Mouse (Mus musculus): Measurements from ENCODE around the gene Serpinh1. TPM values are rescaled to one million over a fixed set of nuclear protein-coding genes. Genes with fewer than 3 reads are reported as not detected.
"Not testable (repeated sequence)": the region's sequence is repeated elsewhere in the genome, so short reads cannot be mapped to it uniquely, and the experiment has no call there.

Gene Serpinh1
- polyA plus RNA-seq, 1 experiment = 97.4 TPM

- 83% methylated on average over 8 of the region's 8 CpGs for WGBS
- no peak for DNase-seq (ENCODE audit: low read depth, low spot score)
Observed at GRCm38 (mm10) chr7:99378870-99379269, 25.8 kb upstream of the Serpinh1 start.

DNA sequence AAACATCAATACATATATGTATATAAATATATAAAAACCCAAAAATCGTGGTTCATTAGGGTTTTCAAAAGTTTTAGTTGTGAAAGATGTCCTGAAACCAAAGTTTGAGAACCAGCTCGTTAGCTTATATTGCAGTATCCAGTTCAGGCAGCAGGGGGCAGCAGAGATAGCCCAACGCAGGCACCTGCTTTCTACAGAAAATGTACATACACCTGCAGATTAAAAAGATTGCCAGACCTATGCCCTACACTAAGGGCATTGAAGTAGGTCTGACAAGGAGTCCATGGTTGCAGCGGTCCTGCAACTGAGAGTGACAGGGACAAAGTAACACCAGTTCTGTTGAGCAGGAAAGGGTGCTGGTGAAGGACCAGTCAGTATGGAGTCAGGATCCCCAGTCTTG, 22.4 kb upstream of the Serpinh1 start:
- 4% methylated on average over 4 of the region's 4 CpGs for WGBS

GRCm38 (mm10) chr7:99374325-99374724, 21.3 kb upstream of the Serpinh1 start:
- WGBS = 54% methylated on average over 3 of the region's 3 CpGs

More for the DNA sequence above, 22.4 kb upstream of the Serpinh1 start:
- peak; percentile 37 for DNase-seq (ENCODE audit: low read depth, low spot score)

DNA sequence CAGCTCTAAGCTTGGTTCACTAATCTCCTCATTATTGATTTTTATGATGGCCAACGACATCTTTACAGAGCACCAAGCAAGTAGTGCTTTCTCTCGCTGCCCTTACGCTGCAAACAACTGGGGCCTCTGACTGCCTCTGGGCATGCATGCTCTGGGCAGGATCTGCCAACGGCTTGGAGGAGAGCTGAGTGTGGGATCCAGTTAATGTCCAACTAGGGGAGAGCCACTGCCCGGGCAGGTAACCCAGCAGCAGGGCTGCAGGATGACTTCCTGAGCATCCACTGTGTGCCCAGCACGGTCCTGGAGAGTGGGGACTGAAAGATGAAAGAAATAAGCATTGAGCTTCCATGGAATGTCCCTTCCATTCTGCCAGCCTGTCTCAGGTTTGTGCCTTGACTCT, 13.7 kb upstream of the Serpinh1 start:
- 42% methylated on average over 6 of the region's 6 CpGs for WGBS
- DNase-seq (ENCODE audit: low read depth, low spot score) = no peak

More at GRCm38 (mm10) chr7:99374325-99374724, 21.3 kb upstream of the Serpinh1 start:
- not testable (repeated sequence) for DNase-seq (ENCODE audit: low read depth, low spot score)

DNA sequence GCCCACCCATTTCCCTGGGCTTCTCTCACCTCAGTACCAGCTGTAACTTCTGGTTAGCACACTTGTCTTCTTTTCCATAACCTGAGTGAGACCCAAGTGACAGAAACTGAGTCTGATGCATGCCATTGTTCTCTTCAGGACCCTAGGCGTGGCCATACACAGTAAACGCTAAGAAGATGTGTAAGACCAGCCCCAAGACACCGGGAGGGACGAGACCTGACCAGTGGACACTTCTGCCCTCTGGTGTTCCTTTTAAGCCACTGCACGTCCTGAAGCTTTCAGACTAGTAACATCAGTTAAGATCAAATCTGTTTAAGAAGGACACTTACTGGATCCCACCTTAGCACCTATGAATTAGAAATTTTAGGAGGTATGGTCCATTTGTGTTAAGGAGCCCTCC, 12.0 kb upstream of the Serpinh1 start:
- no peak for DNase-seq (ENCODE audit: low read depth, low spot score)
- 0% methylated on average over 5 of the region's 5 CpGs for WGBS

DNA sequence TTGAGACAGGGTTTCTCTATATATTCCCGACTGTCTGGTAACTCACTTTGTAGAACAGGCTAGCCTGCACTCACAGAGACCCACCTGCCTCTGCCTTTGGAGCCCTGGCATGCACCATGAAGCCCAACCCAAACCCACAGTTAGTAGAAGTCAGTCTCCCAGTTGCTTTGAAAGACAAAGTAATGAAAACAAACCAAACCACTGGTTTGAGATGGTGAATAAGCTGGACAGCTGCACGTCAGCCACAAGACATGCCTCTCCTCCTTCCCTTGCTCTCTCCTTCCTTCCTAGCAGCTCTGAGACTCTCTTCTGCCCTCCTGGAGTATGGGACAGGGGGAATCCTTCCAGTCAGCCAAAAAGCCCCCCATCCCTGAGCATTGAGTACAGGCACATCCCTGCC, 9.1 kb upstream of the Serpinh1 start:
- WGBS = 80% methylated on average over 2 of the region's 2 CpGs
- no peak for DNase-seq (ENCODE audit: low read depth, low spot score)

GRCm38 (mm10) chr7:99360803-99361414, 7.9 kb upstream of the Serpinh1 start:
- DNase-seq (ENCODE audit: low read depth, low spot score) = no peak
- 34% methylated on average over 8 of the region's 8 CpGs for whole genome bisulfite sequencing

- no peak for DNase-seq (ENCODE audit: low read depth, low spot score)
- WGBS = 47% methylated on average over 10 of the region's 10 CpGs
Observed at GRCm38 (mm10) chr7:99360021-99360802, 7.2 kb upstream of the Serpinh1 start.

DNA sequence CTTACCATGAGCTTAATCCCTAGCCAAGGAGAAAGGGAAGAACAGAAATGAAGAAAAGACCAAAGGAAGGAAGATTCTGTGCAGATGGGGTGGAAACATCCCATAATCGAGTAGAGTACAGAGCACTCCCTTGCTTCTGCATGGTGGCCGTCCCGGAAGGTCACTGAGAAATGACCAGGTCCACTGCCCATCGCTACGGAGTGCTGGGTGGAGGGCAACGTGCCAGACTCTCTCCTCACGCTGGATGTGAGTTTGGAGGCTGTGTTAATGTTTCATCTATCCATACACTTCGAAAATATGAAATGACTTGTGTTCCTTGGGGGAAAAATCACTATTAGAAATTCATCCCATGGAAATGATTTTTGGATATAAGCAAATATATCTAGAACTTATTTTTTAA, 5.3 kb upstream of the Serpinh1 start:
- 85% methylated on average over 8 of the region's 8 CpGs for WGBS

DNA sequence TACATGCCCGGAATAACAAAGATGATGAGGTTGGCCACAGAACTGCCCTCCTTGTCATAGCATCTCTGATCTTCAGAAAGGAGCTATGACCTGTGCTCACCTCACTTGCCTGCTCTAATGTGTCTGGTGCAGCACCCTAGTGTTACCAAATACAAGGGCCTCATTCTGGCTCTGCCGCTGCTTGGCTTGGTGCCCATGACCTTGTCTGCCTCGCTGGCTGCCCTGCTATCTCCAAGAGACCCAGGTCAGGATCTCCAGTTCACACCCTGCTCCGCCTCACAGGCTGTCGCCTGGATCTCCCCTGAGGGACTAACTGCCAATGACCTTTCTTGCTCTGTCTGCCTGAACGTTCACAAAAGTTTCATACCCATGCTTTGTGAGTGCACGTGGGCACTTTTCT, 4.2 kb upstream of the Serpinh1 start:
- DNase-seq (ENCODE audit: low read depth, low spot score) = no peak
- WGBS = 29% methylated on average over 7 of the region's 7 CpGs

More for the DNA sequence above, 5.3 kb upstream of the Serpinh1 start:
- DNase-seq (ENCODE audit: low read depth, low spot score) = no peak

GRCm38 (mm10) chr7:99356244-99356930, 3.3 kb upstream of the Serpinh1 start:
- no peak for DNase-seq (ENCODE audit: low read depth, low spot score)

DNA sequence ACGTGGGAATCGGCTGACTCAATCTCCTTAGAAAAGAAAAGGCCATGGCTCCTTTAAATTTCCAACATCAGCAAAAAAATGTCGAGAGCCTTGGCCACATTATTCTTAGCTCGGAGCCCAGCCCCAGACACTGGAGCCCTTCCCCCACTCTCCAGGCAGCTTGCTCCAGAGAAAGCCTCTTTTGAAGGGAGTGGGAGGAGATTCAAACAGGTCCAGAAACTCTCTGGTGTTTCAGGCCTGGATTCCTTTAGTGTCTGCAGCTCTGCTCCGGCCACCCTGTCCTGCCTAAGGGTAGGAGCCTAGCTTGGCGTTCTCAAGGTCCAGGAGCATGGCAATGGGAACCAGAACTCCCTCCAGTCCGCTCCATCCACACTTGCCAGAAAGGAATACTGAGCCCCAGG, 2.7 kb upstream of the Serpinh1 start:
- WGBS = 37% methylated on average over 7 of the region's 7 CpGs
- no peak for DNase-seq (ENCODE audit: low read depth, low spot score)

More at GRCm38 (mm10) chr7:99356244-99356930, 3.3 kb upstream of the Serpinh1 start:
- 50% methylated on average over 9 of the region's 9 CpGs for WGBS

DNA sequence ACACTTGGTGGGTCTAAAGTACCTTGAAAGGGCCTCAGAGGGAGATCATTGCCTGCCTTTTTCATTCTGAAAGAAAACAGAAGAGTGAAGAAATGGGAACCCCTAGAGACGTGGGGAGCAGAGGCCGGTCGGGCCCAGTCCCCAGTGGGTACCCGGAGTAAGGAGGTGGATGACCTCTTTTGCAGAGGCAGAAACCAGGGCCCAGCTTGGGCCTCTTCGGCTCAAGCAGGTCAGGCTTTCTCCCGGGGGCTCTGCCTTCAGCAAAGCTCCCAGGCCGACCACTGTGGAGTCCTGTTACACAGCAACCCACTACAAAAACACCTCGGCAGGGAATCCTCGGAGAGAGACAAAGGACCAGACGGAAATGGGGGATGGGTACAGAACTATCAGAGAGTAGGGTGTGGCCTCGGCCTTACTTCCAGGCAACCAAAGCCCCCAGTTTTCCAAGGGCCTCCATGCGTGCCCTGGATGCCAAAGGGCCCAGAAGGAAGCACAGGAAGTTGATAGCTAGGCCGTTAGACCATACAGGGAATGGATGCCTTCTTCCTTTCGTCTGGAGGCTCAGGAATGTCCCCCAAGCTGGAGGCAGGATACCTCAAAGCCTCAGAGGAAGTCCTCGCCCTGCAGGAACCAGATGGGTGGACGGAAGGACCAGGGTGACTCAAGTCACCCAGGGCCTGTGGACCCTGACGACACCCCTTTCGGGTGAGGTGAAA, 1.1 kb downstream of the Serpinh1 start:
- 57% methylated on average over 18 of the region's 18 CpGs for WGBS
- DNase-seq (ENCODE audit: low read depth, low spot score) = no peak

- 61% methylated on average over 12 of the region's 12 CpGs for WGBS
Observed at GRCm38 (mm10) chr7:99351104-99351801, 1.8 kb downstream of the Serpinh1 start.

DNA sequence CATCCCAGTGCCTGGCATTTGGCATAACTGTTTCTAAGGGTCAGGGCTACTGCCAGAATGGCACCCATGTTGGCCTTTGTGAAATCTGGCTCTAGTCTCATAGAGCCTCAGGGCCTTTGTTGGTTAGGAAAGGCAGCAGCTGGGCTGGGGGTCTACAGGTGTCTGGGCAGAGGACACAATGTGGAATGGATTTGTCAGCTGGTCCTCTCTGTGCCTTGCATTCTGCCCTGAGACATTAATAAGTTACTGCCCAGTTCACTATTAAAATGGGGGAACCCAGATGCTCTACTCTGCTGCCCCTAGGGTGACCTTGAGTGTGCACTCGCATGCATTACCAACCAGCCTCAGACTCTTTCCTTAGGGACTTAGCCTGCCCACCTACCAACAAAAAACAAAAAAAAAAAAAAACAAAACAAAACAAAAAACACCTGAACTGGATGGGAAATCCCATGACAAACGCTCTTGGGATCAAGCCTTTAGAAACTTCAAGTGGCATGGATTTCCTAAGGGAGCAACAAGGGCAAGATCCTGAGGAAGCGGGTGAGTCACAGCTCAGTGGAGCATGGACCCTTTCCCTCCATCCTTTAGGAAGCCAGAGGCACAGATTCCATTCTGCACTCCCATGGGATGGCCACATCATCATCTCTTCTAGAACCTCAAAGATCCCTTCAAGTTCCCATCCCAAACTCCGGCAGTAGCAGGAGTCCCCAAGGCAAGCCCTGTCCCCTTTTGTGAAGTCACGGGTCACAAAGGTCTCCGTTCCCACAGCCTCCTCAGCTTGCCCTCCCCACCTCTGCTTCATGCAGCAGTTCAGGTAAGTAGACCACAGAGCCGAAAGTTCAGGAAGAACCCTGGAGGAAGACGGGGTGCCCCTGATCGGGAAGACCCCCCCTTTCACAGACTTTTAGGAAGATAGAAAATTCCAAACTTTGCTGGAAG, 3.0 kb downstream of the Serpinh1 start:
- no peak for DNase-seq (ENCODE audit: low read depth, low spot score)
- 70% methylated on average over 9 of the region's 9 CpGs for WGBS

More at GRCm38 (mm10) chr7:99351104-99351801, 1.8 kb downstream of the Serpinh1 start:
- no peak for DNase-seq (ENCODE audit: low read depth, low spot score)

DNA sequence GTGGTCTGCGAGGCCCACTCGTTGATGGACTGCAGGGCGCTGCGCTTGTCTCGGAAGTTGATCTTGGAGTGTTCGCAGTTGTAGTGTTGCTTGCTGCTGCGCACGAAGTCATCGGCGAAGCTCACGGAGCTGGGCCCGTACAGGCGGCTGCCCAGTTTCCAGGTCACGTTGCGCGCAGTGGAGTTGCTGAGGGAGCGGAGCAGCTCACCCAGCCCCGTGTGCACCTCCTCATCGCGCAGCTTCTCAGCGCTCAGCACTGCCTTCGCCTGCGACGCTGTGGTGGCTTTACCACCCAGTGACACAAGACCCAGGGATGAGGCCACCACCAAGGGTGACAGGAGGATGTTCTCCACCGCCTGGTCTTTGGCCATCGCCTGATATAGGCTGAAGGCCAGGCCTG, 4.2 kb downstream of the Serpinh1 start:
- WGBS = 92% methylated on average over 26 of the region's 26 CpGs
- DNase-seq (ENCODE audit: low read depth, low spot score) = no peak

GRCm38 (mm10) chr7:99347268-99347667, 5.8 kb downstream of the Serpinh1 start:
- DNase-seq (ENCODE audit: low read depth, low spot score) = no peak
- 90% methylated on average over 10 of the region's 10 CpGs for WGBS

DNA sequence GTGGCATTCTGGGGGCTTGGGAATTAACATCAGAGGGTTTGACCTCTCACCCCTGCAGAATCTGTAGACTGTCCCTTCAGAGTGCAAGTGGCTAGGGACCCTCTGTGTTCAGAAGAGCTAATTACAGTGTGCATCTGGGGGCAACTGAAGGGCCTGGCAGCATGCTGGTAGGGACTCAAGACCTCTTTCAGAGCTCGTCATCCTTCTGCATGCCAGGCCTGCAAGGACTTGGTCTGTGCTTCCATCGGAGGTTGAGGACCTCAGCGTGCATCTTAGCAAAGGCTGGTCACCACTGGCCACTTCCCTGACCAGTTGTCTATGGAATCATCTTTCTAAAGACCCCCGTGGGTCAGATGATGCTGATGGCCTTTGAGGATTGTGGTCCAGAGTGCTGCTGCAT, 9.5 kb downstream of the Serpinh1 start:
- DNase-seq (ENCODE audit: low read depth, low spot score) = no peak

More for the DNA sequence above, 9.5 kb downstream of the Serpinh1 start:
- WGBS = 84% methylated on average over 4 of the region's 4 CpGs
